Mouse (Mus musculus) c-Kit-positive CD71-negative TER-119-negative erythroid progenitor cells, embryonic 14.5 days (primary cell): ENCODE measurements around the gene Pla2g10.
"Not testable (repeated sequence)": the region's sequence is repeated elsewhere in the genome, so short reads cannot be mapped to it uniquely, and the experiment has no call there.

ENCODE experiments used
- DNase-seq: peaks from one replicate; pipeline ENCODE4 v3.0.0-alpha.2; 2013; ENCODE audit warnings: low read depth

Gene Pla2g10

DNA sequence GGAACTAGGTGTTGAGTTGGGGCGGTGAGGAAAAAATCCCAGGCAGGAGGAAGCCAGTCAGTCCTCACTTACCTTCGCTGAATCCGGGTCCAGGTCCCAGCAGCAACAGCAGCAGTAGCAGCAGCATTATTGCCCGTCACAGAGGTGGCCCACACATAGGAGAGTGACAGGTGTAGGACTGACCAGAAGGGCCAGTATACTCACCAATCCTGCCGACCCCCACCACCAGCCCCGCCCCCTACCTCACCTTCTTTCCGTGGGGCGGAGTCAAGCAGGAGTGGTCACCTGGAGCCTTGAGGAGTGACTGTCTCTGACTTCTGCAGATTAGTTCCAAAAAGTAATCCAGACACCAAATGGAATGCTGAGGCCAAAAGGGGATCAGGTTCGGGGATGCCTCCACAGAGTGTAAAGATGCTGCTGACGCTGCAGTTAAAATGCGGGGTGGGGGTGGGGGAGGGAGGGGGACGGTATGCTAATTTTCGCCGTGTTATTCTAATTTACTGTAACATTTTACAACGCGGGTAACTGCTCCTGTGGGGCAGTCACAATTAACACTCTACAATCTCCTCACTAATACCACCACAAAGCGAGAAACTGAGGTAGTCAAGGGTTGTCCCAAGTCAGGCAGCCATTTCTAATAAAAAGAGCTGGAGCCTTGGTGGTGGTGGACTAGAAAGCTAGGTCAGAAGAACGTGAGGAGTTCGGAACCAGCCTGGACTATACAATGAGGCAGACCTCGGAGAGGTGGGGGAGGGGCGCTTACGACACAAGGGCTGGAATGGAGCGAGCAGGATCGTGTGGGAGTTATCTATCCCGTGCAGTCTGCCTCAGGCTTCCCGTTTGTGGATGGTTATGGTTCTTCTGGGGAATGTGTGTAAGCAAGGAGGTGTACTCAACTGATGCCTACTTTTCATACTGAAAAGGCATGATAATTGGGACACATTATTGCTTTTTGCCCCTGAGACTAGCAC lies at the start of gene Pla2g10:
TSS of gene Pla2g10 (minus strand) at position 699 of the 971 bp plus-strand sequence.
- DNase-seq, result no peak

DNA sequence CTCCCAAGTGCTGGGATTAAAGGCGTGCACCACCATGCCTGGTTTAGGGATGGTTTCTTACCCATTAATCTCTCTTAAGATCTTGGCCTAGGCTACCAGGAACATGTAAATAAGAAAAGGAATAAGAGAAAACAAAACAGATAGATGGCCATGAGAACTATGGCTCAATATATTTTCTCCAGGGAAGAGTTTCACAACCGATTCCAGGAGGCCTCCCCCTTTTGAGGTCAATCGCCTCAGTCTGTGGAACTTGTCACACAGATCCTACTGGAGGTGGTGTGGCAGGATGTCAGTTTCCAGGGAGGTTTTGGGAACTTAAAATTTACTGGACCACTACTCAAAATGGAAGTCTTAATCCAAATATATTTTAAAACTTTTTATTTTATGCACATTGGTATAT lies 43.9 kb upstream of the Pla2g10 start:
- not testable (repeated sequence) for DNase-seq

DNA sequence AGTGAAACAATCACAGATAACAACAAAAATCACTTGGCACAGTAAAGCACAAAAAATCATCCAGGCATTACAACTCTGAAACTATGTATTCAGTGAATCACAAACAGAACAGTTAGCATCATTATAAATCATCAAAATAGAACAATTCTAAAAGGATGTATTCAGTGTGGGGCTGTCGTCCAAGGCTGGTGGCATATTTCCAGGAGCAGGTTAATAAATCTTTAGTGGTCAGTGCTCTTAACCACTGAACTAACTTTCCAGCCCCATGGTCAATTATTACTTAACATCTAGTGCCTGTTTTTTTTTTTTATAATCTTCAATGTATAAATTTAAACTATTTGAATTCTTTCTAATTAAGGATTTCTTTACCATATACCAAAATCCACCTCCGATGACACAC lies 43.2 kb upstream of the Pla2g10 start:
- DNase-seq, result not testable (repeated sequence)

DNA sequence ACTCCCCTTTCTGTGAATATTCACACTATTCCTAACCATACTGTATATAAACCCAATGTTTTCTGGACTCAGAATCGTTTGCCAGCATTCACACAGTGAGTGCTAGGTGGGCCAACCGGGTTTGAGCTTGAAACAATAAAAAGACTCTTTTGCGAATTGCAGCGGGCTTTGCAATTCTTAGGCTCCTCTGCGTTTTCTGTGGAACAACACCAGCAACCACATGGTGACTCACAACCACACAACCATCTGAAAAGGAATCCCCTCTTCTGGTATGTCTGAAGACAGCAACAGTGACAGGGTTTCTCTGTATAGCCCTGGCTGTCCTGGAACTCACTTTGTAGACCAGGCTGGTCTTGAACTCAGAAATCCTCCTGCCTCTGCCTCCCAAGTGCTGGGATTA lies 41.3 kb upstream of the Pla2g10 start:
- not testable (repeated sequence) for DNase-seq

DNA sequence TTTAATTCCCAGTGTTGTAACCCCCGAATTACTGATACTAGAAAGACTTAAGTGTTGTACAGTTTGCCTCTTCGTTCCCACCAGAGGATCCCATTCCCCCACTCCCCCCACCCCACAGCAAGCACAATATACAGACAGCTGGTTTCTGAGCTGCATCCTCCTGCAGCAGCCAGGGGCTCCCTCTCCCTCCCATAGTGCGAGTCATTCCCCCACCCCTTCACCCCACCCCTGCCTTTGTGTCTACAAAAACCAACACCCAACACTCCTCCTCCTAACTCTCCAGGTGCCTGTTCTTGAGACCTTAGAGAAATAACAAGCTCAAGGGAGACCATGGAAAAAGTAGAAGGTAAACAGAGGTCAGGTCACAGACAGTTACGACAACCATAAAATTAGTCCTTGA lies 40.8 kb upstream of the Pla2g10 start:
- not testable (repeated sequence) for DNase-seq

DNA sequence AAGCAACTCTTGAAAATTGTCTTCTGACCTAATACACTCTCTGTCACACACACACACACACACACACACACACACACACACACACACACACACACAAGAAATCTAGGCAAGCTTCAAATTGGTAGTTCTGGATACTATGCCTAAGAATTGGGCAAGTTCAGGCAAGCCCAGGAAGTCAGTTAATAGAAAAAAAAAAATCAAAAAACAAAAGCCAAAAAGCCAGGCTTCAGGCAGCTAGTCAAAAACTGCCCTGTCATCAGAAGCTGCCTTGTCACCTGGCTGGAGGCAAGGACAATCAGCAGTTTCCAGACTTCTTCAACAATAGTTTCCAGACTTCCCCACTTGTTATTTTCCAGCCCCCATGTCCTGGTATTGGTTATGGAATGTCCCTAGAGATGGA lies 35.6 kb upstream of the Pla2g10 start:
- DNase-seq, result no peak

DNA sequence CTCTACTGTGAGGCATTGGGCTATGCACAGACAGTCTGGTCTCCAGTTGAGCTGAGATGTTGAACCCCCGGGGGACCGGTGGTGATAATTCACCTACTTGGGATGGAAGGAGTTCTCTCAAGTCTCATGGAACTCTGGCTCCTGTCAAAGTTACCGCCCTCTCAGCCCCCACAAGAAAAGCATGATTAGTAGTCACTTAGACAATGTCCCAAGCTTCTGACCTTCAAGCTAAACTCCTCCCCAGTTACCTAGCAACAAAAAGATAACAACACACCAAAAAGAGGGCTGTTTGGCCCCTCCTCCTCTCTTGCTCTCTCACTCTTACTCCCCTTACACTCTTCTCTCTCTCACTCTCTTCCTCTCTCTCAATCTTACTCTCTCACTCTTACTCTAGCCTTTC lies 33.7 kb upstream of the Pla2g10 start:
- no peak for DNase-seq

DNA sequence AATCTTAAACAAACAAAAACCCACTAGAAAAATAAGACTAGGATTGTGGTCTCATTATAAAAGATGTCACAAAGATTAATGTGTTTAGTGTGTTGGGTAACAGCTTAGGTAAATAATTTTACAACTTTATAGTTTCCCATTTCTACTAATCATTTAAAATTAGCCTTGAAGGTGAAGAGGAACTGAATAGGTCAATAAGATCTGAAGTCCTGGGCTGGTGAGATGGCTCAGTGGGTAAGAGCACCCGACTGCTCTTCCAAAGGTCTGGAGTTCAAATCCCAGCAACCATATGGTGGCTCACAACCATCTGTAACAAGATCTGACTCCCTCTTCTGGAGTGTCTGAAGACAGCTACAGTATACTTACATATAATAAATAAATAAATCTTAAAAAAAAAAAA lies 32.0 kb upstream of the Pla2g10 start:
- DNase-seq, result not testable (repeated sequence)

DNA sequence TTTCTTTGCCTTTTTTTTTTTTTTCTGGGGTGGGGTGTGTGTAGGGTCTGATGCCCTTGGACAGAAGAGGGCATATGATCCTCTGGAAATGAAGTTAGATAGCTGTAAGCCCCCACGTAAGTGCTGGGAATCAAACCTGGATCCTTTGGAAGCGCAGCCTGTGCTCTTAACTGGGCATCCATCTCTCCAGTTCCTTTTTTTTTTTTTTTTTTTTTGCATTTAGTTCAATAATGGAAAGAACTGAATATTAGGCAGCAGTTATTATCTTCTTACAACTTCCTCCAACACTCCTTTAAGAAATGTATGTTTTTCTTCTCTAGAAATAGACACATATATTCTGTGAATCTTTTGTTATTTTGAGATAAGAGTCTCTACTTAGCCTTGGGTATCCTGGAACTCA lies 27.0 kb upstream of the Pla2g10 start:
- no peak for DNase-seq

DNA sequence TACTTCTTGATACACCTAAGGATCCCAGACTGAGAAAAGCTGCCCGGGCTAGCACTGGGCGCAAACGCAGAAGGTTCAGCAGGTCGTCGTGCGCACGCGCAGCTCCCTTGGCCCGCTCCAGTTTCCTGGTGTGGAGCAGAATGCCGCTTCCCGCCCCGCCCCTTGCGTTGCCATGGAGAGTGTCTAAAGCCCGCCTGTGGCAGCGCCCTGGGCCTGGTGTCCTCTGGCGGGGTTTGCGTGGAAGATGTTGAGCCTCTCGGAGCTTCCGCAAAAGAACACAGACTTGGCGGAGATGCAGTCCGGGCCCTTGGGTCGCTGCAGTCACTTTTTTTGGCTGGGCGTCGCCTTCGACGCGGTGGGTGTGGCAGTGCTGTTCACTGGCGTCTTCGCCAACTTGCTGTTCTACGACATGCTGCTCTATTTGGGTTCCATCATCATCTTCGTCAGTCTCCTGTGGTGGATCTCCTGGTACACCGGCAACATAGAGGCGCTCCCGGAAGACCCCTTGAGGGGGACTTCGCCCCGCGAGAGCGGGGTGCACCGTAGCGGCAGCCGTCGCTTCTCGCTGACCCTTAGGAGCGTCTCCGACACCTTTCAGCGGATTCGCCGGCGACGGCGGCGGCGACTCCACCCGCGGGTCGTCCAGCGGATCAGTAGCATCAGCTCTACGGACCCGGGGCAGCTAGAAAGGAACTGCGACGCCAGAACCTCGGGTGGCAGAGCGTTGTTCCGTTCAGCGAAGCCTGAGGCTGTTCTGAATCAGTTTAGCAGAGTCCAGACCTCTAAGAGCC lies 23.8 kb upstream of the Pla2g10 start:
- DNase-seq, result peak; percentile 92

DNA sequence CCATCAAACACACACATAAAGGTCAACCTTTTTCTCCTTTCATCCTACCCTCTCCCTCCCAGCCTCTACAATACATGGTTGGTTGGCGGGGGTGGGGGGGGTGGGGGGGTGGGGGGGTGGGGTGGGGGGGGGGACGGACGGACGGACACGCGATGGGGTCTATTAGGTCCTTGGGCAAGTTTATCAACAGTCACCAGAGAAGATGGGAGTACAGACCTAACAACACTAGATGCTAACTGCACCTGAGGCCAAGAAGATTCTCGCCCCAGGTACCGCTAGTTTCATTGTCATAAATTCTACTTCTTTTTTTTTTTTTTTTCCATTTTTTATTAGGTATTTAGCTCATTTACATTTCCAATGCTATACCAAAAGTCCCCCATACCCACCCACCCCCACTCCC lies 23.2 kb upstream of the Pla2g10 start:
- no peak for DNase-seq

DNA sequence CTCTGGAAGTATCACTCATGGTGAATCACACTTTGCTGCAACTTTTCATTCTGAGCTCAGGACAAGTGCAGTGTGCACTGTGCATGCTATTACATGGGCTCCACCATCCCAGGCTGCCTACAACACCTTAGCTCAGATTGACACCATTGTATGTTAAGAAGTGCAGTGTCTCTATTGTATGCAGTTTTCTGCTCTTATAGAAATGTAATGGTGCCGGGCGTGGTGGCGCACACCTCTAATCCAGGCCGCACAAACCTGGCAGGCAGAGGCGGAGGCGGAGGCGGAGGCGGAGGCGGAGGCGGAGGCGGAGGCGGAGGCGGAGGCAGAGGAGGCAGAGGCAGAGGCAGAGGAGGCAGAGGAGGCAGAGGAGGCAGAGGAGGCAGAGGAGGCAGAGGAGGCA lies 19.8 kb upstream of the Pla2g10 start:
- DNase-seq, result no peak

DNA sequence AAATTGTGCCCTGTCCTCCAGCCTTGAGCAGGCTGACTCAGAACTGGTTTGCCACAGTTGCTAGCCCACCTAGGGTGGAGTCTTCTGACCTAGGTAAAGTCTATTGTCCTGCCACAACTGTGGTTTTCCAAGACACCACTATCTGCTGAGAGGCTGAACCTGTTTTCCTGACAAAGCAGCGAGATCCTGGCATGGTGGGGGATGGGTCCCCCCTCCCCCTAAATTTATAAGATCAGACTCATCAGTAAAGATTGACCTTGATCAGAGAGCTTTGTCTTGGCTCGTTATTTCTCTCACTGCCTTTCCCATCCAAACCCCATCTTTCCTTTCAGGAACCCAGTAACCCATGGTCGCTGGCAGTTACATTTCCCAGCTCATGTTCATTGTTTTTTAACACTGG lies 19.2 kb upstream of the Pla2g10 start:
- no peak for DNase-seq

DNA sequence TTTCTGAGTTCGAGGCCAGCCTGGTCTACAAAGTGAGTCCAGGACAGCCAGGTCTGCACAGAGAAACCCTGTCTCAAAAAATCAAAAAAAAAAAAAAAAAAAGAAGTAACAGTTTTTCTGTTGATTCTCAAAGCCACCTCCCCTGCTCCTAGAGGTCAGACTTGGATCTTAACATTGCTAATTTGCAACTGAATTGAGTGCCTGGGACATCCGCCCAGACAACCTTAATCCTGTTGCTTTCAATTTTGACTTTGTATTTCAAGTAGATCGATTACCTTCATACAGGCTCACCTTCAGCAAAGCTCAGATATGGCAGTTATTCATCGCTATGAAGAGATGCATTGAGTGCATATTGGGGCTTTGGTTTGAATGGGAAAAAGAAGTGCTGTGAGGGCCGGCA lies 18.5 kb upstream of the Pla2g10 start:
- DNase-seq, result no peak

DNA sequence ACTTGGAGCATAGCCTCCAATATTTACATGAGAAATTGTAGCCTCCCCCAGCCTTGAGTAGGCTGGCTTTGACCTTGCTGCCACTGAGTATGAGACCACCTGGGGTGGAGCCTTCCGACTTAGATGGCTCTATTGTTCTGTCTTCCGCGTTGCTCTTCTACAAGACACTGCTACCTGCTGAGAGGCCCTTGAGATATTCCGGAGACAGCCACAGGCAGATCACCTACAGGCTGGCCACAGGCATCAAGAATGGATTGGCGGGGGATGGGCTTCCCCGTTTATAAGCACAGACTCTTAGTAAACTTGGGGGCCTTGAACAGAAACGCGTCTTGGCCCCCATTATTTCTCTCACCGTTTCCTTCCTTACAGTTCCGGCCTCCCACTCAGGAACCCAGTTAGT lies 18.0 kb upstream of the Pla2g10 start:
- not testable (repeated sequence) for DNase-seq

DNA sequence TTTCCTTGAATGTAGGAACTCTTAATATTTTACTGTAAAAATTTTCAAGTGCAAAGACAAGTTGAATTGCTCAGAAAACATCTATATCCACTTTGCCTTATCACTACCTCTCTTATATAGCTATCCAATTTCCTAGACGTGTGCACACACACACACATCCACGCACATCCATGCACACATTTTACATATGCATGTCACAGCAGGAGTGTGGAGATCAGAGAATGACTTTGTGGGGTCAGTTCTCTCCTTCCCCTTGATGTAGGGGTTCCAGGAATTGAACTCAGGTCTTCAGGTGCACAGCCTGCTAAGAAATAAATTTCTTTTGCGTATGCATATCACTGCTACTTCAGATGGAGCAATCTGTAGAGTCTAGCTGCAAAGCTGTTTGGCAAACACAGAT lies 17.3 kb upstream of the Pla2g10 start:
- no peak for DNase-seq

DNA sequence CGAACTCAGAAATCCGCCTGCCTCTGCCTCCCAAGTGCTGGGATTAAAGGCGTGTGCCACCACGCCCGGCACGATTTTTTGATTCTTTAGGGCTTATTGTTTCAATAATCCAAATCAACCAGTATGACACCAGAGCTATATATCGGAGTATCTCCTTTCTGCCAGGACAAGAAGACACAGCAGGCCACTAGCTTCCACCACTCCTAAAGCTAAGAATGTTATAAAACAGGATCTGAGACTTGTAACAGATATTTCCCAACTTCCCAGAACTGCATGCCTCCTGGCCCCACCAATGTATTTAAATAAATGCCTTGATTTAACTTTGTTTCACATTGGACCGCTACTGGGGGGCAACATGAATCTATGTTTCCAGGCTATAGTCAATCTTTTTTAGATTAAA lies 16.9 kb upstream of the Pla2g10 start:
- DNase-seq, result no peak

DNA sequence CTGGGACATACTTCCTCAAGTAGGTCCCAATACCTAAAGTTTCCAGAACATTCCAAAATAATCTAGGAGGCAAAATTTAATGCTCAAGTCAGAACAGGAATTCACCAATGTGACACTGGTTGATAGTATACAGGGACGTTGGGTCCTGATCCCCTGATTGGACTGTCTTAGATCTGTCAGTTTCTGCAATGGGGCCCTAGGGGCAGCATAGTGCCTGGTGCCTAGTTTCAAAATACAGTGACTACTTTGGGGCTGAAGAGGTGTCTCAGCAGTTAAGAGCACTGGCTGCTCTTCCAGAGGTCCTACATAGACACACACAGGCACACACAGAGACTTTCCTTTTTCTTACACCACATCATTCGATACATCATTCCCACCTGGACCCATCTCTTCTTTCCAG lies 10.1 kb upstream of the Pla2g10 start:
- no peak for DNase-seq

DNA sequence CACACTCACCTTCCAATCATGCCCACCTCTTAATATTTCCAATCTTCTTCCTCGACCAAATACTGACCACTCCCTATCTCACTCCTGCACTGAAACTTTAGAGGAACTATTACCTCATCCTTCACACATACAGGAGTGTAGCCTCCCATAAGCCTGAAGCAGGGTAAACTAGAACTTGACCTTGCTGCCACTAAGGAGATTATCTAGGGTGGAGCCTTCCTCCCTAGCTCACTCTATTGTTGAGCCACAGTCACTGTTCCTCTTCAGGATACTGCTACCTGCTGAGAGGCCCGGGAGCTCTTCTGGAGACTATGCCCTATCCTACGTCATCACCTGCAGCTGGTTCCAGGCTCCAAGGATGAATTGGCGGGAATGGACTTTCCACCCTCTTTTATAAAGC lies 8.3 kb upstream of the Pla2g10 start:
- not testable (repeated sequence) for DNase-seq

DNA sequence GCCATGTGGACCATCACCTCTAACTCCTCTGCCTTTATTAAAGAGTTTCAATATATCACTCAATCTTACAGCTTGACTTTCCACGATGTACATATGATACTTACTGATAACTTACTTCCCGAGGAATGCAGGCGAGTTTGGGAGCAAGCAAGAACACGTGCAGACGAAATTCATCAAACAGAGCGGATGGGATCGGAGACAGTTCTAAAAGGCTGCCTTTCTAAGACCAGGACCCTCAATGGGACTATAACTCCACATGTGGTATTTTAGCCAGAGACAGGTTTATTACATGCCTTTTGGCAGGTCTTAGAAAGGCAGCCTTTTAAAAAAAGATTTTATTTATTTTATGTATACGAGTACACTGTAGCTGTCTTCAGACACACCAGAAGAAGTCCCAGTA lies 5.2 kb upstream of the Pla2g10 start:
- no peak for DNase-seq

DNA sequence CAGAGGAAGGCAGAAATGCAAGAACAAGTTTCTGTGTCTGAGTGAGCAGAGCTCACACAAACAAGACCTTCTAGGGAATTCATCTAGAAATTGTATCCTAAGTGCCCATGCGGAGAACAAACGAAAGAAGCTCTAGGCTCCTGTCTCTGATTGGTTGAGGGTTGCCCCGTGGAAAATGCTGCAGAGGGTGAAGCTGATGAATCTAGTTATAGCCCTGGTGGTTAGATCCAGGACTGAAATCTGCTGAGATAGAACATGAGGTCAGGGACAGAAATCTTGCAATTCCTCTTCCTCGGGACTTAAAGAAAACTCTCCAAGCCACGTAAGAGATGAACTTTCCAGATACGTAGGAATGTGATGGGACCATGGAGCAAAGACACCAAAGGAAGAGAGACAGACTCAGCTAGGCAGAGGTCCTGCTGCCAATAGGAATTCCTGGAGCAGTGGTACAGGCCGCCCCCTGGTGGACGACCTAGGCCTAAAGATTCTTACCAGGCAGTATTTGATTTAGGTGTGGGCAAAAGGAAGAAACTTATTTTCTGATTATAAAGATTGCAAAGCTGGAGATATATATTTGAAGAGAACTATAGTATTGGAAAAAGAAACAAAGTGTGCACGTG lies 2.8 kb upstream of the Pla2g10 start:
- DNase-seq, result peak; percentile 44

DNA sequence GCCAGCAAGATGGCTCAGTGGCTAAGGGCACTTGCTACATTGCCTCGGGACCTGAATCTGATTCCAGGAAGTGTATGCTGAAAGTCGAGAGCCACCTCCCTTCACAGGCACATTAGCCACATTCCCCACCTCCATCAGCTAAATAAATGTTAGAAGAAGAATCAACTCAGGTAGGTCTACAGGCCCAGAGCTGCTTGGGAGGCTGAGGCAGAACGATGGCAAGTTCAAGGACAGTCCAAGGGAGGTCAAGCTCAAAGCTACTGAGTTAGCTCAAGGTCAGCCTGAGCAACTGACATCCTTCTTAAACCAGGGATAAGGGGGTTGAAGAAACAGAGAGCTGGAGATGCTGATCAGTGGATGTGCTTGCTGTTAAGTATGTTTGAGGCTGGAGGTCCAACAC lies 2.0 kb upstream of the Pla2g10 start:
- no peak for DNase-seq

DNA sequence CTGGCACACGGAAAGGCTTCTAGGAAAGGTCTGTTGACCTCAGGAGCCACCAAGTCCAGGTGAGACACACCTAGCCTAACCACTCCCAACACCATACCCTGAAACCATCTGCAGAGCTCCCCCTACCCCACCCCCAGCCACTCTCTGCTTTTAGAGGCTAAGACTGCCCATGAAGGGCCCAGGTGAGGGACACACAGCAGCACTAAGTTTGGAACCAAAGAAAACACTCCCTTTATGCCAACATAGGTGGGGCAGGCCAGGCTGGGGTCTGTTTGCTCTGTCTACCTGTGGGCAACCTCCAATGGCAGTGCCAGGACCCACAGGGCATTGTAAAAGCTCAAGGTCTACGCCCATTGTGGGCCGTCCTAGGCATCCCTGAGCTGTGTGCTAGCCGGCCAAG lies 1.4 kb downstream of the Pla2g10 start:
- DNase-seq, result no peak
